Mouse (Mus musculus): Measurements from ENCODE around the gene Vps13a.

DNA sequence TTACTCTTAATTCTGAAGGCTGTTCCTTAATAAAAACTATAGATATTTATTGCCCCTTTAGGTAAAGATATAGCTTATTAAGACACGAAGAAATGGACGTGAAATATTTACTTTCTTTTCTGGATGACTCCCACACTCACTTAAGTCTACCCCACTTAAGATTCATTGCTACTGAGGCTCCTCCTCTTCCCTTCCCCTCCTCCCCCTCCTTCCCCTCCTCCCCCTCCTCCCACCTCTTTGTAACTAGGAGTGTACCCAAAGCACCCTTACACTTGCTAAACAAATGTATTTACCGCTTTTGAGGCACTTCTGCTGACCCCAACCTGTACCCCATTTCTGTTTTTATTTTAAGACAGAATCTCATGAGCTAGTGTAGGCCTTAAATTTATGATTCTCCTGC is 24.4 kb upstream of the Vps13a start:
- TF ChIP-seq CTCF (IDR thresholded peaks at IDR 0.05) (no peak), EP300 (IDR thresholded peaks at IDR 0.05; ENCODE audit: insufficient read depth, low read depth, low read length) (no peak), POLR2A (IDR thresholded peaks at IDR 0.05; ENCODE audit: insufficient read depth, low read depth, low read length) (no peak)

Data from heart, adult 2 months (tissue).